Mouse (Mus musculus): Measurements from ENCODE around the gene Kcnma1.

- TF ChIP-seq CTCF (conservative IDR thresholded peaks at IDR 0.05; ENCODE audit: low read length) (no peak), POU5F1 (IDR thresholded peaks at IDR 0.05; ENCODE audit: borderline replicate concordance, low read length) (no peak)
Observed at GRCm38 (mm10) chr14:23899462-23899861, 114.8 kb downstream of the Kcnma1 start.
